Mouse (Mus musculus) liver, embryonic 12.5 days (tissue): ENCODE measurements around the gene Dst. TPM values are rescaled to one million over a fixed set of nuclear protein-coding genes. Genes with fewer than 3 reads are reported as not detected.
"Not testable (repeated sequence)": the region's sequence is repeated elsewhere in the genome, so short reads cannot be mapped to it uniquely, and the experiment has no call there.

Experiments used
- ATAC-seq: fragments of 200-750 bp; cut with Nextera tagmentation; 2 replicates; pipeline ENCODE4 v1.8.0; 2017; ENCODE audit warnings: moderate number of reproducible peaks, mild to moderate bottlenecking, moderate library complexity
- H3K27ac ChIP-seq: fragments of 300-500 bp; sonication (generic); 2 replicates; pipeline ENCODE4 v1.5.1; 2016; ENCODE audit warnings: mild to moderate bottlenecking
- H3K27me3 ChIP-seq: fragments of 300-500 bp; sonication (generic); replicated peaks from 2 replicates; pipeline ENCODE4 v1.6.1; 2016; ENCODE audit warnings: mild to moderate bottlenecking, moderate library complexity
- H3K36me3 ChIP-seq: fragments of 300-500 bp; sonication (generic); 2 replicates; pipeline ENCODE4 v1.6.1; 2016; ENCODE audit warnings: mild to moderate bottlenecking, moderate library complexity
- H3K4me1 ChIP-seq: fragments of 300-500 bp; sonication (generic); 2 replicates; pipeline ENCODE4 v1.6.1; 2016
- H3K4me2 ChIP-seq: fragments of 300-500 bp; sonication (generic); 2 replicates; pipeline ENCODE4 v1.6.1; 2016; ENCODE audit warnings: mild to moderate bottlenecking, moderate library complexity
- H3K4me3 ChIP-seq: fragments of 300-500 bp; sonication (generic); 2 replicates; pipeline ENCODE4 v1.5.1; 2016; ENCODE audit warnings: mild to moderate bottlenecking, moderate library complexity
- H3K9ac ChIP-seq: fragments of 300-500 bp; sonication (generic); 2 replicates; pipeline ENCODE4 v1.6.1; 2016; ENCODE audit warnings: mild to moderate bottlenecking, moderate library complexity
- H3K9me3 ChIP-seq: fragments of 300-500 bp; sonication (generic); replicated peaks from 2 replicates; pipeline ENCODE4 v1.6.1; 2016; ENCODE audit warnings: mild to moderate bottlenecking, moderate library complexity
- WGBS: fragments of 180-500 bp; shearing (Covaris S2); methylation state at CpG from one replicate; pipeline ENCODE4 v1.1.7; 2016; ENCODE audit not compliant: insufficient replicate concordance; 5-methylcytosine and 5-hydroxymethylcytosine counted together
- polyA plus RNA-seq: library from polyadenylated mRNA; unstranded; fragments of >200 nt; fragmentation: Nextera tagmentation; extraction: Ambion mirVana; gene quantifications from 2 replicates; pipeline ENCODE4 v1.2.1, GENCODE M21; 2016

Dst gene
- polyA plus RNA-seq, 1 experiment from 2014 or later, result 5.4 TPM

- H3K36me3 ChIP-seq, result peaks cover 37% of the 10 kb centered on the region
- H3K9ac ChIP-seq, result no peak overlapping the region
- WGBS, result 79% methylated on average over 13 of the region's 13 CpGs
- H3K4me2 ChIP-seq, result no peak overlapping the region
- no peaks in the 10 kb centered on the region for H3K9me3 ChIP-seq
- peaks cover 28% of the 10 kb centered on the region; the same call in 1 of the 2 replicates for H3K4me1 ChIP-seq
- no peak overlapping the region for H3K27ac ChIP-seq
- H3K27me3 ChIP-seq, result no peaks in the 10 kb centered on the region
- H3K4me3 ChIP-seq, result no peak overlapping the region
- ATAC-seq, result no peak
These were observed 391.5 kb downstream of the Dst start for GRCm38 (mm10) chr1:34299507-34299906.

GRCm38 (mm10) chr1:34300309-34300980 lies 392.4 kb downstream of the Dst start:
- H3K4me3 ChIP-seq, result no peak overlapping the region
- peak; percentile 90 for ATAC-seq
- H3K4me1 ChIP-seq, result peaks cover 28% of the 10 kb centered on the region; the same call in 1 of the 2 replicates
- H3K4me2 ChIP-seq, result peak overlapping the region; percentile 25
- H3K27me3 ChIP-seq, result no peaks in the 10 kb centered on the region
- H3K9ac ChIP-seq, result no peak overlapping the region
- H3K27ac ChIP-seq, result peak overlapping the region; percentile 54; the same call in 1 of the 2 replicates
- WGBS, result 37% methylated on average over 13 of the region's 13 CpGs
- H3K9me3 ChIP-seq, result no peaks in the 10 kb centered on the region
- H3K36me3 ChIP-seq, result peaks cover 32% of the 10 kb centered on the region

GRCm38 (mm10) chr1:34304227-34304626 lies 396.2 kb downstream of the Dst start:
- Histone ChIP-seq H3K4me2 (no peak overlapping the region), H3K27me3 (no peaks in the 10 kb centered on the region), H3K9ac (no peak overlapping the region), H3K4me3 (no peak overlapping the region), H3K9me3 (no peaks in the 10 kb centered on the region), H3K36me3 (peaks cover 29% of the 10 kb centered on the region), H3K27ac (no peak overlapping the region), H3K4me1 (peaks cover 31% of the 10 kb centered on the region; the same call in 1 of the 2 replicates)
- WGBS, result 70% methylated on average over 5 of the region's 5 CpGs
- no peak for ATAC-seq

GRCm38 (mm10) chr1:34306741-34307140 lies 398.7 kb downstream of the Dst start:
- Histone ChIP-seq H3K27ac (no peak overlapping the region), H3K4me3 (no peak overlapping the region), H3K9me3 (no peaks in the 10 kb centered on the region), H3K4me2 (no peak overlapping the region), H3K4me1 (peaks cover 14% of the 10 kb centered on the region; the same call in 1 of the 2 replicates), H3K27me3 (no peaks in the 10 kb centered on the region), H3K9ac (no peak overlapping the region), H3K36me3 (peaks cover 28% of the 10 kb centered on the region)
- 0 out of 2 replicates have a peak, but pooled peaks have one; percentile 44 for ATAC-seq
- WGBS, result 70% methylated on average over 2 of the region's 2 CpGs

- no peak overlapping the region for H3K9ac ChIP-seq
- H3K4me1 ChIP-seq, result peaks cover 14% of the 10 kb centered on the region; the same call in 1 of the 2 replicates
- peaks cover 25% of the 10 kb centered on the region for H3K36me3 ChIP-seq
- no peaks in the 10 kb centered on the region for H3K27me3 ChIP-seq
- H3K4me2 ChIP-seq, result no peak overlapping the region
- H3K27ac ChIP-seq, result no peak overlapping the region
- WGBS, result 86% methylated on average over 15 of the region's 15 CpGs
- H3K4me3 ChIP-seq, result no peak overlapping the region
- ATAC-seq, result no peak
- H3K9me3 ChIP-seq, result no peaks in the 10 kb centered on the region
These were observed 399.2 kb downstream of the Dst start for GRCm38 (mm10) chr1:34307191-34307590.

- not testable (repeated sequence) for H3K4me2 ChIP-seq, H3K9me3 ChIP-seq, H3K9ac ChIP-seq, H3K4me1 ChIP-seq, H3K27ac ChIP-seq, H3K27me3 ChIP-seq, ATAC-seq, H3K4me3 ChIP-seq
- H3K36me3 ChIP-seq, result peaks cover 13% of the 10 kb centered on the region
- 76% methylated on average over 3 of the region's 3 CpGs for WGBS
These were observed 400.8 kb downstream of the Dst start for GRCm38 (mm10) chr1:34308841-34309240.

- no peak overlapping the region for H3K4me3 ChIP-seq
- H3K27ac ChIP-seq, result no peak overlapping the region
- no peak for ATAC-seq
- no peaks in the 10 kb centered on the region for H3K27me3 ChIP-seq
- H3K9me3 ChIP-seq, result no peaks in the 10 kb centered on the region
- WGBS, result 88% methylated on average over 12 of the region's 12 CpGs
- peaks cover 10% of the 10 kb centered on the region for H3K36me3 ChIP-seq
- no peak overlapping the region for H3K9ac ChIP-seq
- no peak overlapping the region for H3K4me2 ChIP-seq
- 0 out of 2 replicates have a peak, but pooled peaks cover 6% of the 10 kb centered on the region for H3K4me1 ChIP-seq
These were observed 401.4 kb downstream of the Dst start for GRCm38 (mm10) chr1:34309396-34309795.

- no peak overlapping the region for H3K4me3 ChIP-seq
- H3K4me2 ChIP-seq, result no peak overlapping the region
- H3K27me3 ChIP-seq, result no peaks in the 10 kb centered on the region
- no peak overlapping the region for H3K27ac ChIP-seq
- H3K36me3 ChIP-seq, result peaks cover 9% of the 10 kb centered on the region
- no peaks in the 10 kb centered on the region for H3K9me3 ChIP-seq
- H3K9ac ChIP-seq, result no peak overlapping the region
- 0 out of 2 replicates have a peak, but pooled peaks cover 6% of the 10 kb centered on the region for H3K4me1 ChIP-seq
- ATAC-seq, result no peak
- WGBS, result 66% methylated on average over 8 of the region's 8 CpGs
These were observed 402.7 kb downstream of the Dst start for GRCm38 (mm10) chr1:34310532-34311250.

- no peak for ATAC-seq
- Histone ChIP-seq H3K4me1 (no peaks in the 10 kb centered on the region), H3K27ac (no peak overlapping the region), H3K36me3 (peaks cover 2% of the 10 kb centered on the region), H3K4me2 (no peak overlapping the region), H3K4me3 (no peak overlapping the region), H3K9me3 (no peaks in the 10 kb centered on the region), H3K27me3 (no peaks in the 10 kb centered on the region), H3K9ac (no peak overlapping the region)
- WGBS, result 75% methylated on average over 4 of the region's 4 CpGs
These were observed 404.8 kb downstream of the Dst start for GRCm38 (mm10) chr1:34312806-34313205.

GRCm38 (mm10) chr1:34315381-34315780 lies 407.4 kb downstream of the Dst start:
- WGBS, result 59% methylated on average over 5 of the region's 5 CpGs
- no peak for ATAC-seq
- H3K4me3 ChIP-seq, result no peak overlapping the region

GRCm38 (mm10) chr1:34324255-34324654 lies 416.2 kb downstream of the Dst start:
- no peak overlapping the region for H3K4me3 ChIP-seq
- no peak overlapping the region for H3K27ac ChIP-seq
- no peaks in the 10 kb centered on the region for H3K27me3 ChIP-seq
- no peak for ATAC-seq
- 61% methylated on average over 7 of the region's 7 CpGs for WGBS
- H3K9me3 ChIP-seq, result no peaks in the 10 kb centered on the region
- H3K4me1 ChIP-seq, result no peaks in the 10 kb centered on the region
- H3K4me2 ChIP-seq, result no peak overlapping the region
- no peaks in the 10 kb centered on the region for H3K36me3 ChIP-seq
- no peak overlapping the region for H3K9ac ChIP-seq

More at GRCm38 (mm10) chr1:34315381-34315780, 407.4 kb downstream of the Dst start:
- Histone ChIP-seq H3K27me3 (no peaks in the 10 kb centered on the region), H3K4me2 (no peak overlapping the region), H3K27ac (no peak overlapping the region), H3K9ac (no peak overlapping the region), H3K4me1 (no peaks in the 10 kb centered on the region), H3K36me3 (no peaks in the 10 kb centered on the region), H3K9me3 (no peaks in the 10 kb centered on the region)

GRCm38 (mm10) chr1:34328606-34329005 lies 420.6 kb downstream of the Dst start:
- WGBS, result 48% methylated on average over 6 of the region's 6 CpGs
- H3K9me3 ChIP-seq, result no peaks in the 10 kb centered on the region
- 0 out of 2 replicates have a peak, but pooled peaks cover 3% of the 10 kb centered on the region for H3K27me3 ChIP-seq
- no peak for ATAC-seq
- no peak overlapping the region for H3K4me3 ChIP-seq
- no peaks in the 10 kb centered on the region for H3K36me3 ChIP-seq
- no peak overlapping the region for H3K9ac ChIP-seq
- no peak overlapping the region for H3K4me2 ChIP-seq
- no peaks in the 10 kb centered on the region for H3K4me1 ChIP-seq
- H3K27ac ChIP-seq, result no peak overlapping the region
